Mouse (Mus musculus): Measurements from ENCODE around the gene Ncbp3.

GRCm38 (mm10) chr11:73001029-73001428 lies 46.6 kb upstream of the Ncbp3 start:
- TF ChIP-seq POLR2A (IDR thresholded peaks at IDR 0.05; ENCODE audit: low read depth, low read length) (no peak), CTCF (IDR thresholded peaks at IDR 0.05; ENCODE audit: extremely low read depth, insufficient read depth, insufficient read length, insufficient replicate concordance) (peak; percentile 89; the same call in 1 of the 2 replicates)
